Mouse (Mus musculus) 416B (cell line): ENCODE data around the gene Gm11027.

Source experiments
- DNase-seq: peaks from one replicate; pipeline ENCODE4 v3.0.0; 2011; ENCODE audit warnings: low read depth

Gm11027 gene

GRCm38 (mm10) chr12:116279181-116279580, 4.0 kb downstream of the Gm11027 start:
- peak; percentile 62 for DNase-seq

- no peak for DNase-seq
Observed at GRCm38 (mm10) chr12:116280149-116280652, 5.0 kb downstream of the Gm11027 start.

GRCm38 (mm10) chr12:116280653-116281364, 5.6 kb downstream of the Gm11027 start, which contains the start of gene Esyt2:
Gene Esyt2 (plus strand): TSS chr12:116281196.
- DNase-seq = peak; percentile 100

- DNase-seq = peak; percentile 65
Observed at GRCm38 (mm10) chr12:116281427-116282281, 6.5 kb downstream of the Gm11027 start.

GRCm38 (mm10) chr12:116282856-116283255, 7.7 kb downstream of the Gm11027 start:
- DNase-seq = peak; percentile 26

GRCm38 (mm10) chr12:116283511-116283910, 8.3 kb downstream of the Gm11027 start:
- DNase-seq = peak; percentile 51

- peak; percentile 56 for DNase-seq
Observed at GRCm38 (mm10) chr12:116293185-116293584, 18.0 kb downstream of the Gm11027 start.

GRCm38 (mm10) chr12:116293599-116294292, 18.6 kb downstream of the Gm11027 start:
- peak; percentile 70 for DNase-seq

GRCm38 (mm10) chr12:116299906-116300305, 24.7 kb downstream of the Gm11027 start:
- DNase-seq = peak; percentile 70

- DNase-seq = no peak
Observed at GRCm38 (mm10) chr12:116302181-116302580, 27.0 kb downstream of the Gm11027 start.

- peak; percentile 65 for DNase-seq
Observed at GRCm38 (mm10) chr12:116306042-116306441, 30.9 kb downstream of the Gm11027 start.

- DNase-seq = no peak
Observed at GRCm38 (mm10) chr12:116307870-116308269, 32.7 kb downstream of the Gm11027 start.

GRCm38 (mm10) chr12:116308612-116309011, 33.4 kb downstream of the Gm11027 start:
- DNase-seq = no peak

- no peak for DNase-seq
Observed at GRCm38 (mm10) chr12:116313816-116314215, 38.6 kb downstream of the Gm11027 start.

- no peak for DNase-seq
Observed at GRCm38 (mm10) chr12:116315498-116315897, 40.3 kb downstream of the Gm11027 start.

- DNase-seq = peak; percentile 53
Observed at GRCm38 (mm10) chr12:116317818-116318217, 42.6 kb downstream of the Gm11027 start.
